Mouse (Mus musculus): ENCODE results near the gene Abcf2. TPM values are rescaled to one million over a fixed set of nuclear protein-coding genes. Genes with fewer than 3 reads are reported as not detected.

Gene Abcf2
- total RNA-seq (2021) = 10 to 100 TPM; 74.5 to 77.3 TPM

- peak; percentile 100 for DNase-seq
These were observed at the start of gene Abcf2 for GRCm38 (mm10) chr5:24577183-24577929. Gene Abcf2, minus strand, starts transcription at chr5:24577467.

- no peak for DNase-seq
These were observed 47.5 kb upstream of the Abcf2 start for GRCm38 (mm10) chr5:24624822-24625120.

- DNase-seq = peak; percentile 86 to 87
These were observed 46.9 kb upstream of the Abcf2 start, which contains the start of gene Smarcd3 for GRCm38 (mm10) chr5:24623986-24624821. Gene Smarcd3, minus strand, starts transcription at chr5:24624411.

GRCm38 (mm10) chr5:24623041-24623985, 46.0 kb upstream of the Abcf2 start:
- no peak for DNase-seq

GRCm38 (mm10) chr5:24622386-24623040, 45.2 kb upstream of the Abcf2 start:
- DNase-seq = no peak

- no peak for DNase-seq
These were observed 43.4 kb upstream of the Abcf2 start for GRCm38 (mm10) chr5:24620626-24621025.

GRCm38 (mm10) chr5:24620116-24620515, 42.8 kb upstream of the Abcf2 start:
- no peak for DNase-seq

GRCm38 (mm10) chr5:24618921-24619320, 41.7 kb upstream of the Abcf2 start:
- no peak for DNase-seq

- no peak for DNase-seq
These were observed 37.8 kb upstream of the Abcf2 start for GRCm38 (mm10) chr5:24615097-24615496.

- no peak for DNase-seq
These were observed 35.0 kb upstream of the Abcf2 start for GRCm38 (mm10) chr5:24612302-24612649.

- DNase-seq = no peak
These were observed 34.4 kb upstream of the Abcf2 start for GRCm38 (mm10) chr5:24611366-24612301.

- no peak for DNase-seq
These were observed 32.1 kb upstream of the Abcf2 start for GRCm38 (mm10) chr5:24609388-24609787.

GRCm38 (mm10) chr5:24605980-24606665, 28.9 kb upstream of the Abcf2 start:
- no peak for DNase-seq

GRCm38 (mm10) chr5:24605321-24605979, 28.2 kb upstream of the Abcf2 start:
- DNase-seq = no peak

GRCm38 (mm10) chr5:24604656-24605100, 27.4 kb upstream of the Abcf2 start:
- peak; percentile 78 to 83 for DNase-seq

- no peak for DNase-seq
These were observed 26.9 kb upstream of the Abcf2 start for GRCm38 (mm10) chr5:24604080-24604655.

- no peak for DNase-seq
These were observed 26.3 kb upstream of the Abcf2 start for GRCm38 (mm10) chr5:24603431-24604010.

GRCm38 (mm10) chr5:24602751-24603343, 25.6 kb upstream of the Abcf2 start:
- DNase-seq = no peak

Data from layer of hippocampus, postnatal 36 days (tissue).